23 mouse cellular contexts compared by ENCODE assay signal in genomic region chr1:75512550-75512949, GRCm38 (mm10). TPM values are rescaled to one million over a fixed set of nuclear protein-coding genes. Genes with fewer than 3 reads are reported as not detected.
DNase-seq lines count a peak whose midpoint lies in the region; ATAC-seq and TF ChIP-seq lines count a peak whose summit lies in the region.
"Had no signal": no experiment of that assay in that cellular context is flagged by ENCODE, and none has a peak within 500 bp of the region (broad histone marks: within the 10 kb centered on the region; RNA-seq: fewer than 3 reads in every experiment).

No protein-coding gene starts in this region.

- no peaks in the 10 kb centered on the region for H3K36me3 ChIP-seq in heart, embryonic 11.5 days (ENCODE audit: control insufficient read depth, insufficient read depth, low read length)
- no peaks in the 10 kb centered on the region for H3K36me3 ChIP-seq in heart, embryonic 15.5 days
- H3K36me3 ChIP-seq in E14TG2a.4 (ENCODE audit: insufficient read depth, low read length) (0 out of 2 replicates have a peak, but pooled peaks cover 6% of the 10 kb centered on the region), ES-E14 (ENCODE audit: control insufficient read depth, insufficient read depth, low read length, poor library complexity, severe bottlenecking) (no peaks in the 10 kb centered on the region)
- H3K36me3 ChIP-seq: embryonic facial prominence, embryonic 13.5 days; forebrain, embryonic 12.5 days; hindbrain, embryonic 12.5 days had no signal

- peaks cover 57% of the 10 kb centered on the region for H3K4me1 ChIP-seq in heart, embryonic 11.5 days (ENCODE audit: control insufficient read depth, insufficient read depth, low read length)
- H3K4me1 ChIP-seq in heart, embryonic 15.5 days (replicated peaks): peaks cover 57% of the 10 kb centered on the region
- peaks cover 88% of the 10 kb centered on the region for H3K4me1 ChIP-seq in E14TG2a.4 (replicated peaks; ENCODE audit: low read depth, low read length)
- H3K4me1 ChIP-seq in ES-E14 (ENCODE audit: control insufficient read depth in 2 of 2, insufficient read depth in 2 of 2, low read length in 2 of 2, poor library complexity in 1 of 2): peaks cover 15 to 42% of the 10 kb centered on the region in 2 experiments
- H3K4me1 ChIP-seq: forebrain, embryonic 12.5 days had no signal

- ATAC-seq in heart, embryonic 11.5 days (replicated peaks; ENCODE audit: insufficient number of reproducible peaks, low FRiP score, low TSS enrichment): no peak
- ATAC-seq in heart, embryonic 15.5 days (replicated peaks; ENCODE audit: insufficient number of reproducible peaks, insufficient read depth, low FRiP score, low read depth): no peak
- ATAC-seq: activated CD4-positive, CD25-positive, alpha-beta regulatory T cell, adult 4 months; forebrain, embryonic 16.5 days; hindbrain, embryonic 16.5 days; inflammation-experienced regulatory T-cells, adult 6 months; intestine, postnatal 0 days had no signal

- H3K9me3 ChIP-seq in heart, embryonic 11.5 days (replicated peaks; ENCODE audit: control insufficient read depth, low read length): no peaks in the 10 kb centered on the region
- H3K9me3 ChIP-seq in heart, embryonic 15.5 days (replicated peaks): no peaks in the 10 kb centered on the region
- H3K9me3 ChIP-seq in E14TG2a.4 (ENCODE audit: low read length) (no peaks in the 10 kb centered on the region), ES-E14 (ENCODE audit: control insufficient read depth, insufficient read depth, low read depth, low read length) (no peaks in the 10 kb centered on the region)
- H3K9me3 ChIP-seq: embryonic facial prominence, embryonic 13.5 days; forebrain, embryonic 12.5 days; hindbrain, embryonic 12.5 days had no signal

- intact Hi-C loops in heart, postnatal 36 days (cut with DNase I): no loop called here

- no peak overlapping the region for H3K4me3 ChIP-seq in heart, embryonic 11.5 days (ENCODE audit: low read depth, low read length)
- H3K4me3 ChIP-seq in heart, embryonic 15.5 days: no peak overlapping the region
- H3K4me3 ChIP-seq in E14TG2a.4 (replicated peaks; ENCODE audit: low read length) (peak overlapping the region; percentile 27), ES-E14 (ENCODE audit: insufficient read depth in 1 of 2, low read depth in 1 of 2, low read length in 2 of 2, poor library complexity in 1 of 2, severe bottlenecking in 1 of 2) (no peak overlapping the region)
- H3K4me3 ChIP-seq: embryonic facial prominence, embryonic 13.5 days; forebrain, embryonic 12.5 days; hindbrain, embryonic 12.5 days had no signal

- WGBS in heart, embryonic 11.5 days (ENCODE audit: insufficient replicate concordance): 78% methylated on average over 3 of the region's 3 CpGs
- 90% methylated on average over 3 of the region's 3 CpGs for WGBS in heart, embryonic 15.5 days

- no peak overlapping the region for H3K9ac ChIP-seq in heart, embryonic 11.5 days (ENCODE audit: low read depth, low read length)
- H3K9ac ChIP-seq in heart, embryonic 15.5 days: no peak overlapping the region
- no peak overlapping the region for H3K9ac ChIP-seq in ES-E14 (ENCODE audit: insufficient read depth, low read depth, low read length, poor library complexity, severe bottlenecking)
- H3K9ac ChIP-seq: embryonic facial prominence, embryonic 13.5 days; forebrain, embryonic 12.5 days; hindbrain, embryonic 12.5 days had no signal

- in situ Hi-C loops in ES-E14 (cut with MboI; ENCODE audit: low sequenced_read_pairs in 2 of 2, unreplicated experiment in 2 of 2): no loop called here

- peak overlapping the region; percentile 86 for H3K27ac ChIP-seq in heart, embryonic 11.5 days (ENCODE audit: low read depth, low read length)
- H3K27ac ChIP-seq in heart, embryonic 15.5 days: peak overlapping the region; percentile 94
- H3K27ac ChIP-seq in ES-E14 (ENCODE audit: insufficient read depth, low read depth, low read length, poor library complexity, severe bottlenecking): peak overlapping the region; percentile 34; the same call in 1 of the 2 replicates
- H3K27ac ChIP-seq: embryonic facial prominence, embryonic 13.5 days; forebrain, embryonic 12.5 days had no signal

- no peak for TF ChIP-seq CTCF in E14TG2a.4 (conservative IDR thresholded peaks at IDR 0.05; ENCODE audit: low read length)

- no peak for DNase-seq in heart, postnatal 4 days
- DNase-seq in heart, postnatal 36 days: no peak
- DNase-seq in ES-E14 (ENCODE audit: low read depth, low spot score): no peak
- DNase-seq in right cerebral cortex, postnatal 4 days: no peak
- DNase-seq: adrenal gland, postnatal 14 days; cerebellum, adult 11-12 months; cerebellum, adult 9-10 months; cerebellum, postnatal 36 days; gastrocnemius, postnatal 10 days; heart, postnatal 10 days; kidney, adult 8-10 months had no signal

- H3K27me3 ChIP-seq in heart, embryonic 11.5 days (ENCODE audit: control insufficient read depth, insufficient read depth, low read length): no peaks in the 10 kb centered on the region
- no peaks in the 10 kb centered on the region for H3K27me3 ChIP-seq in heart, embryonic 15.5 days
- peaks cover 11% of the 10 kb centered on the region for H3K27me3 ChIP-seq in E14TG2a.4 (ENCODE audit: insufficient read depth, low read length)
- H3K27me3 ChIP-seq: embryonic facial prominence, embryonic 13.5 days had no signal

- H3K4me2 ChIP-seq in heart, embryonic 11.5 days: no peak overlapping the region
- no peak overlapping the region for H3K4me2 ChIP-seq in heart, embryonic 15.5 days
- H3K4me2 ChIP-seq: embryonic facial prominence, embryonic 13.5 days; forebrain, embryonic 12.5 days; hindbrain, embryonic 12.5 days had no signal

TF ChIP-seq in ES-E14, 5 proteins besides CTCF, POLR2A, EP300 and RAD21:
- no peak for TF ChIP-seq HCFC1 (IDR thresholded peaks at IDR 0.05; ENCODE audit: borderline replicate concordance, insufficient read depth, low read length)
- no peak for TF ChIP-seq ZC3H11A (IDR thresholded peaks at IDR 0.05; ENCODE audit: borderline replicate concordance, low read depth, low read length)
- no peak for TF ChIP-seq MAFK (IDR thresholded peaks at IDR 0.05; ENCODE audit: insufficient read depth, low read depth, low read length)
- TF ChIP-seq CHD2 (IDR thresholded peaks at IDR 0.05; ENCODE audit: low read depth, low read length): no peak
- no peak for TF ChIP-seq ZNF384 (IDR thresholded peaks at IDR 0.05; ENCODE audit: low read depth, low read length)

RNA-seq across cellular contexts. Expression of gene Inha, which starts 5.7 kb away (rescaled TPM):
- 4.0 and 4.8 TPM in 2 replicates for polyA plus RNA-seq in heart, embryonic 11.5 days (2014; fragmentation: Nextera tagmentation; extraction: Ambion mirVana)
- total RNA-seq in heart, postnatal 4 days (2021): 10 to 100 TPM in 1 of 2 experiments, 1 to 10 TPM in 1; 10.0 to 10.3 TPM
- polyA plus RNA-seq in heart, embryonic 15.5 days (2015; fragmentation: Nextera tagmentation; extraction: Ambion mirVana): 4.1 and 5.9 TPM in 2 replicates
- total RNA-seq in heart, postnatal 36 days (2021): 1 to 10 TPM; 3.6 TPM
- 0.80 and 1.6 TPM in 2 replicates for total RNA-seq in ES-E14 (2012; rRNA removed)
- total RNA-seq: MEL had no signal
- polyA plus RNA-seq: activated CD4-positive, CD25-positive, alpha-beta regulatory T cell, adult 4 months; inflammation-experienced regulatory T-cells, adult 6 months had no signal

RNA-seq across cellular contexts. Expression of gene Obsl1, which starts 6.3 kb away (rescaled TPM):
- 98.8 and 102 TPM in 2 replicates for polyA plus RNA-seq in heart, embryonic 11.5 days (2014; fragmentation: Nextera tagmentation; extraction: Ambion mirVana)
- total RNA-seq in heart, postnatal 4 days (2021): 100 to 1,000 TPM; 196 to 210 TPM
- 95.1 and 122 TPM in 2 replicates for polyA plus RNA-seq in heart, embryonic 15.5 days (2015; fragmentation: Nextera tagmentation; extraction: Ambion mirVana)
- 100 to 1,000 TPM; 130 to 136 TPM for total RNA-seq in heart, postnatal 36 days (2021)
- 45.0 and 52.2 TPM in 2 replicates for total RNA-seq in ES-E14 (2012; rRNA removed)
- polyA plus RNA-seq: activated CD4-positive, CD25-positive, alpha-beta regulatory T cell, adult 4 months; inflammation-experienced regulatory T-cells, adult 6 months had no signal

RNA-seq across cellular contexts. Expression of gene Stk11ip, which starts 8.8 kb away (rescaled TPM):
- 9.1 and 11.6 TPM in 2 replicates for polyA plus RNA-seq in heart, embryonic 11.5 days (2014; fragmentation: Nextera tagmentation; extraction: Ambion mirVana)
- 10 to 100 TPM; 15.7 to 16.7 TPM for total RNA-seq in heart, postnatal 4 days (2021)
- 10.4 and 15.8 TPM in 2 replicates for polyA plus RNA-seq in heart, embryonic 15.5 days (2015; fragmentation: Nextera tagmentation; extraction: Ambion mirVana)
- 10 to 100 TPM in 1 of 2 experiments, 1 to 10 TPM in 1; 9.2 to 14.1 TPM for total RNA-seq in heart, postnatal 36 days (2021)
- total RNA-seq in ES-E14 (2012; rRNA removed): 26.8 and 41.8 TPM in 2 replicates

RNA-seq across cellular contexts. Expression of gene Tmem198, which starts 33.2 kb away (rescaled TPM):
- 0.14 and 0.54 TPM in 2 replicates for polyA plus RNA-seq in heart, embryonic 11.5 days (2014; fragmentation: Nextera tagmentation; extraction: Ambion mirVana)
- total RNA-seq in heart, postnatal 4 days (2021): 1 to 10 TPM in 1 of 2 experiments, under 1 TPM in 1; 0.55 to 1.1 TPM
- 0.39 and 0.80 TPM in 2 replicates for polyA plus RNA-seq in heart, embryonic 15.5 days (2015; fragmentation: Nextera tagmentation; extraction: Ambion mirVana)
- total RNA-seq in heart, postnatal 36 days (2021): under 1 TPM; 0.11 to 0.19 TPM
- 1.6 TPM in 2 replicates for total RNA-seq in ES-E14 (2012; rRNA removed)

RNA-seq across cellular contexts. Expression of gene Chpf, which starts 33.4 kb away (rescaled TPM):
- 21.4 and 24.6 TPM in 2 replicates for polyA plus RNA-seq in heart, embryonic 11.5 days (2014; fragmentation: Nextera tagmentation; extraction: Ambion mirVana)
- total RNA-seq in heart, postnatal 4 days (2021): 10 to 100 TPM; 38.0 to 38.7 TPM
- 23.9 and 36.6 TPM in 2 replicates for polyA plus RNA-seq in heart, embryonic 15.5 days (2015; fragmentation: Nextera tagmentation; extraction: Ambion mirVana)
- 10 to 100 TPM; 25.5 to 26.8 TPM for total RNA-seq in heart, postnatal 36 days (2021)
- total RNA-seq in ES-E14 (2012; rRNA removed): 43.5 and 80.3 TPM in 2 replicates

Comparison
In these comparisons a context has a peak if more than half of its experiments do, and no peak if none do; other contexts are left out.
1. H3K27ac ChIP-seq: peak in every context shown above with its lines; median percentile 94 in heart, embryonic 15.5 days; 86 in heart, embryonic 11.5 days; 34 in ES-E14.